Mouse (Mus musculus) myocyte (in vitro differentiated cells): ENCODE measurements around the gene Fbln2.
A peak's percentile ranks its signal among the peaks of the same experiment; 100 is the strongest.

Experiments used
- CEBPB ChIP-seq: IDR thresholded peaks from 2 replicates; pipeline ENCODE4 v1.6.1; 2011; ENCODE audit warnings: mild to moderate bottlenecking, moderate library complexity; ENCODE audit not compliant: poor library complexity, insufficient read depth, severe bottlenecking
- TCF12 ChIP-seq: IDR thresholded peaks from one replicate; pipeline ENCODE4 v1.6.1; 2011; ENCODE audit warnings: mild to moderate bottlenecking, control low read depth; ENCODE audit not compliant: poor library complexity, insufficient read depth, severe bottlenecking

GRCm38 (mm10) chr6:91171396-91171895 lies 40.8 kb upstream of the Fbln2 start:
- TF ChIP-seq CEBPB (peak; percentile 67; the same call in 1 of the 2 replicates), TCF12 (no peak)
